9 mouse cellular contexts compared by ENCODE assay signal in genomic region chrX:53270063-53270432, GRCm38 (mm10). TPM values are rescaled to one million over a fixed set of nuclear protein-coding genes. Genes with fewer than 3 reads are reported as not detected.
DNase-seq lines count a peak whose midpoint lies in the region; ATAC-seq lines count a peak whose summit lies in the region.
"Had no signal": no experiment of that assay in that cellular context is flagged by ENCODE, and none has a peak within 500 bp of the region (broad histone marks: within the 10 kb centered on the region; RNA-seq: fewer than 3 reads in every experiment).

No protein-coding gene starts in this region.

- peak; percentile 40; the same call in 1 of the 2 replicates for ATAC-seq in kidney, embryonic 15.5 days (replicated peaks; ENCODE audit: low FRiP score)
- ATAC-seq in embryonic facial prominence, embryonic 11.5 days (replicated peaks; ENCODE audit: insufficient number of reproducible peaks, low FRiP score, low TSS enrichment, low read depth) = no peak
- peak; percentile 41 for ATAC-seq in hindbrain, embryonic 15.5 days (ENCODE audit: low FRiP score, low read depth)
- 0 out of 2 replicates have a peak, but pooled peaks have one; percentile 19 for ATAC-seq in midbrain, embryonic 13.5 days
- ATAC-seq in monocyte, adult 5-6 weeks (replicated peaks; ENCODE audit: insufficient number of reproducible peaks, low FRiP score, low TSS enrichment, poor library complexity, severe bottlenecking) = no peak

- peak overlapping the region; percentile 63 for H3K4me3 ChIP-seq in kidney, embryonic 15.5 days (replicated peaks)
- peak overlapping the region; percentile 51; the same call in 1 of the 2 replicates for H3K4me3 ChIP-seq in embryonic facial prominence, embryonic 11.5 days (ENCODE audit: low read depth, low read length)
- peak overlapping the region; percentile 60 for H3K4me3 ChIP-seq in hindbrain, embryonic 15.5 days
- H3K4me3 ChIP-seq in midbrain, embryonic 13.5 days (replicated peaks) = peak overlapping the region; percentile 59

- H3K27ac ChIP-seq in kidney, embryonic 15.5 days = peak overlapping the region; percentile 88; the same call in 1 of the 2 replicates
- H3K27ac ChIP-seq in embryonic facial prominence, embryonic 11.5 days (replicated peaks; ENCODE audit: low read depth, low read length) = no peak overlapping the region; the same call in 1 of the 2 replicates
- H3K27ac ChIP-seq in hindbrain, embryonic 15.5 days (replicated peaks) = no peak overlapping the region
- no peak overlapping the region for H3K27ac ChIP-seq in midbrain, embryonic 13.5 days

- peak overlapping the region; percentile 76 for H3K4me2 ChIP-seq in kidney, embryonic 15.5 days
- H3K4me2 ChIP-seq in embryonic facial prominence, embryonic 11.5 days (ENCODE audit: low read depth, low read length) = peak overlapping the region; percentile 16; the same call in 1 of the 2 replicates
- H3K4me2 ChIP-seq in hindbrain, embryonic 15.5 days = peak overlapping the region; percentile 76
- H3K4me2 ChIP-seq in midbrain, embryonic 13.5 days (replicated peaks) = peak overlapping the region; percentile 68

- no peak overlapping the region for H3K9ac ChIP-seq in kidney, embryonic 15.5 days
- H3K9ac ChIP-seq in embryonic facial prominence, embryonic 11.5 days (replicated peaks; ENCODE audit: low read length) = no peak overlapping the region
- H3K9ac ChIP-seq in hindbrain, embryonic 15.5 days = no peak overlapping the region
- H3K9ac ChIP-seq in midbrain, embryonic 13.5 days (replicated peaks) = no peak overlapping the region

- WGBS in kidney, embryonic 15.5 days = 30% methylated on average over 10 of the region's 10 CpGs
- WGBS in embryonic facial prominence, embryonic 11.5 days = 23% methylated on average over 10 of the region's 10 CpGs
- 19% methylated on average over 10 of the region's 10 CpGs for WGBS in hindbrain, embryonic 15.5 days
- WGBS in midbrain, embryonic 13.5 days = 25% methylated on average over 10 of the region's 10 CpGs

- H3K9me3 ChIP-seq in kidney, embryonic 15.5 days (replicated peaks) = no peaks in the 10 kb centered on the region
- no peaks in the 10 kb centered on the region for H3K9me3 ChIP-seq in embryonic facial prominence, embryonic 11.5 days (replicated peaks; ENCODE audit: control insufficient read depth, low read length)
- H3K9me3 ChIP-seq in hindbrain, embryonic 15.5 days = no peaks in the 10 kb centered on the region
- H3K9me3 ChIP-seq in midbrain, embryonic 13.5 days = no peaks in the 10 kb centered on the region

- DNase-seq in kidney, adult 8-10 months = no peak
- no peak for DNase-seq in embryonic facial prominence, embryonic 11.5 days (ENCODE audit: low spot score)
- DNase-seq in thymus, postnatal 36 days = no peak
- no peak for DNase-seq in frontal cortex, postnatal 10 days (ENCODE audit: low spot score in 2 of 2)

- peaks cover 3% of the 10 kb centered on the region for H3K4me1 ChIP-seq in kidney, embryonic 15.5 days
- no peaks in the 10 kb centered on the region for H3K4me1 ChIP-seq in embryonic facial prominence, embryonic 11.5 days (ENCODE audit: control insufficient read depth, insufficient read depth, low read length)
- no peaks in the 10 kb centered on the region for H3K4me1 ChIP-seq in hindbrain, embryonic 15.5 days (replicated peaks)
- no peaks in the 10 kb centered on the region for H3K4me1 ChIP-seq in midbrain, embryonic 13.5 days (replicated peaks)

- no peaks in the 10 kb centered on the region for H3K36me3 ChIP-seq in kidney, embryonic 15.5 days
- no peaks in the 10 kb centered on the region for H3K36me3 ChIP-seq in embryonic facial prominence, embryonic 11.5 days (replicated peaks; ENCODE audit: control insufficient read depth, insufficient read depth, low read depth, low read length)
- no peaks in the 10 kb centered on the region for H3K36me3 ChIP-seq in hindbrain, embryonic 15.5 days
- H3K36me3 ChIP-seq in midbrain, embryonic 13.5 days = no peaks in the 10 kb centered on the region

- peaks cover 4% of the 10 kb centered on the region; the same call in 1 of the 2 replicates for H3K27me3 ChIP-seq in kidney, embryonic 15.5 days
- no peaks in the 10 kb centered on the region for H3K27me3 ChIP-seq in embryonic facial prominence, embryonic 11.5 days (ENCODE audit: control insufficient read depth, insufficient read depth, low read length)
- H3K27me3 ChIP-seq in hindbrain, embryonic 15.5 days = no peaks in the 10 kb centered on the region
- H3K27me3 ChIP-seq in midbrain, embryonic 13.5 days = no peaks in the 10 kb centered on the region

RNA-seq across cellular contexts. Expression of gene Fam122b, which starts 0.4 kb away (rescaled TPM):
- 10.0 and 10.9 TPM in 2 replicates for polyA plus RNA-seq in kidney, embryonic 15.5 days (2015; fragmentation: Nextera tagmentation; extraction: Ambion mirVana)
- 10.6 and 12.6 TPM in 2 replicates for polyA plus RNA-seq in embryonic facial prominence, embryonic 11.5 days (2014; fragmentation: Nextera tagmentation; extraction: Ambion mirVana)
- 3.5 and 3.7 TPM in 2 replicates for polyA plus RNA-seq in hindbrain, embryonic 15.5 days (2015; fragmentation: Nextera tagmentation; extraction: Ambion mirVana)
- 3.7 and 4.4 TPM in 2 replicates for polyA plus RNA-seq in midbrain, embryonic 13.5 days (2015; fragmentation: Nextera tagmentation; extraction: Ambion mirVana)
- total RNA-seq in monocyte, adult 5-6 weeks (2017) = 2.1 to 3.1 TPM (median 2.8 TPM) in 3 replicates

RNA-seq across cellular contexts. Expression of gene Fam122c, which starts 3.2 kb away (rescaled TPM):
- polyA plus RNA-seq in kidney, embryonic 15.5 days (2015; fragmentation: Nextera tagmentation; extraction: Ambion mirVana) = not detected in 2 replicates
- not detected in 2 replicates for polyA plus RNA-seq in embryonic facial prominence, embryonic 11.5 days (2014; fragmentation: Nextera tagmentation; extraction: Ambion mirVana)
- polyA plus RNA-seq in hindbrain, embryonic 15.5 days (2015; fragmentation: Nextera tagmentation; extraction: Ambion mirVana) = not detected in 2 replicates
- polyA plus RNA-seq in midbrain, embryonic 13.5 days (2015; fragmentation: Nextera tagmentation; extraction: Ambion mirVana) = not detected in 2 replicates
- not detected in 3 replicates for total RNA-seq in monocyte, adult 5-6 weeks (2017)
- polyA plus RNA-seq: gonadal fat pad, adult 2 months had no signal

RNA-seq across cellular contexts. Expression of gene Plac1, which starts 30.1 kb away (rescaled TPM):
- polyA plus RNA-seq in kidney, embryonic 15.5 days (2015; fragmentation: Nextera tagmentation; extraction: Ambion mirVana) = 5.6 and 6.0 TPM in 2 replicates
- 6.6 and 7.4 TPM in 2 replicates for polyA plus RNA-seq in embryonic facial prominence, embryonic 11.5 days (2014; fragmentation: Nextera tagmentation; extraction: Ambion mirVana)
- polyA plus RNA-seq in hindbrain, embryonic 15.5 days (2015; fragmentation: Nextera tagmentation; extraction: Ambion mirVana) = 0.53 and 0.58 TPM in 2 replicates
- polyA plus RNA-seq in midbrain, embryonic 13.5 days (2015; fragmentation: Nextera tagmentation; extraction: Ambion mirVana) = 0.58 TPM in 1 of 2 replicates, not detected in the other
- not detected in 3 replicates for total RNA-seq in monocyte, adult 5-6 weeks (2017)

Comparison
In these comparisons a context has a peak if more than half of its experiments do, and no peak if none do; other contexts are left out.
1. ATAC-seq: peak in kidney, embryonic 15.5 days (single experiment), hindbrain, embryonic 15.5 days (single experiment) and midbrain, embryonic 13.5 days (single experiment); none in embryonic facial prominence, embryonic 11.5 days (single experiment) and monocyte, adult 5-6 weeks (single experiment).
2. H3K4me2 ChIP-seq: peak in every context shown above with its lines; median percentile 76 in kidney, embryonic 15.5 days; 76 in hindbrain, embryonic 15.5 days; 68 in midbrain, embryonic 13.5 days; 16 in embryonic facial prominence, embryonic 11.5 days.
3. Peak in every context shown above with its lines, with median percentiles within 50 percentile points of each other: H3K4me3 ChIP-seq.